Mouse (Mus musculus) limb, embryonic 11.5 days (tissue): Measurements from ENCODE around the gene Lzts2. TPM values are rescaled to one million over a fixed set of nuclear protein-coding genes. Genes with fewer than 3 reads are reported as not detected.

Source experiments
- ATAC-seq: fragments of 200-750 bp; cut with Nextera tagmentation; 2 replicates; pipeline ENCODE4 v1.8.0; 2017; ENCODE audit warnings: low read depth; ENCODE audit not compliant: insufficient number of reproducible peaks, low FRiP score, low TSS enrichment
- DNase-seq: peaks from one replicate; pipeline ENCODE4 v3.0.0-alpha.2; 2015; ENCODE audit warnings: low spot score
- H3K27ac ChIP-seq: fragments of 300-500 bp; sonication (generic); replicated peaks from 2 replicates; pipeline ENCODE4 v1.5.1; 2014; ENCODE audit warnings: low read depth, mild to moderate bottlenecking, low read length
- H3K27me3 ChIP-seq: fragments of 300-500 bp; sonication (generic); 2 replicates; pipeline ENCODE4 v1.6.1; 2014; ENCODE audit warnings: mild to moderate bottlenecking, low read length, mixed read lengths; ENCODE audit not compliant: control insufficient read depth, insufficient read depth
- H3K36me3 ChIP-seq: fragments of 300-500 bp; sonication (generic); 2 replicates; pipeline ENCODE4 v1.6.1; 2014; ENCODE audit warnings: mild to moderate bottlenecking, low read length, moderate library complexity, mixed read lengths; ENCODE audit not compliant: control insufficient read depth, insufficient read depth
- H3K4me1 ChIP-seq: fragments of 300-500 bp; sonication (generic); 2 replicates; pipeline ENCODE4 v1.6.1; 2014; ENCODE audit warnings: low read length, mixed read lengths; ENCODE audit not compliant: control insufficient read depth, insufficient read depth
- H3K4me2 ChIP-seq: fragments of 300-500 bp; sonication (generic); 2 replicates; pipeline ENCODE4 v1.6.1; 2014; ENCODE audit warnings: low read depth, mild to moderate bottlenecking, moderate library complexity; ENCODE audit not compliant: severe bottlenecking
- H3K4me3 ChIP-seq: fragments of 300-500 bp; sonication (generic); 2 replicates; pipeline ENCODE4 v1.5.1; 2014; ENCODE audit warnings: low read depth, low read length
- H3K9ac ChIP-seq: fragments of 300-500 bp; sonication (generic); 2 replicates; pipeline ENCODE4 v1.6.1; 2014; ENCODE audit warnings: mild to moderate bottlenecking, low read length
- H3K9me3 ChIP-seq: fragments of 300-500 bp; sonication (generic); 2 replicates; pipeline ENCODE4 v1.6.1; 2016; ENCODE audit warnings: low read length; ENCODE audit not compliant: control insufficient read depth
- WGBS: fragments of 180-500 bp; shearing (Covaris S2); extraction: QIAGEN DNeasy Blood & Tissue Kit; methylation state at CpG from one replicate; pipeline ENCODE4 v1.1.7; 2014; 5-methylcytosine and 5-hydroxymethylcytosine counted together
- polyA plus RNA-seq: library from polyadenylated mRNA; unstranded; fragments of >200 nt; fragmentation: Nextera tagmentation; extraction: Ambion mirVana; gene quantifications from 2 replicates; pipeline ENCODE4 v1.2.1, GENCODE M21; 2014

The Lzts2 gene
- polyA plus RNA-seq, 1 experiment from 2014 or later: 64.4 TPM

- H3K4me3 ChIP-seq: no peak overlapping the region
- WGBS: 82% methylated on average over 37 of the region's 37 CpGs
- no peak overlapping the region for H3K4me2 ChIP-seq
- DNase-seq: peak; percentile 55
- no peak for ATAC-seq
- 0 out of 2 replicates have a peak, but pooled peaks cover 3% of the 10 kb centered on the region for H3K4me1 ChIP-seq
- H3K9ac ChIP-seq: no peak overlapping the region; the same call in 1 of the 2 replicates
- no peaks in the 10 kb centered on the region for H3K9me3 ChIP-seq
- peaks cover 31% of the 10 kb centered on the region for H3K36me3 ChIP-seq
- no peak overlapping the region for H3K27ac ChIP-seq
- H3K27me3 ChIP-seq: no peaks in the 10 kb centered on the region
These were observed 11.8 kb downstream of the Lzts2 start for GRCm38 (mm10) chr19:45025937-45026568.

GRCm38 (mm10) chr19:45026958-45027670, 12.9 kb downstream of the Lzts2 start:
- no peaks in the 10 kb centered on the region for H3K27me3 ChIP-seq
- 78% methylated on average over 6 of the region's 6 CpGs for WGBS
- DNase-seq (no peak), ATAC-seq (no peak)
- peaks cover 31% of the 10 kb centered on the region for H3K36me3 ChIP-seq
- H3K9me3 ChIP-seq: no peaks in the 10 kb centered on the region
- H3K4me2 ChIP-seq: no peak overlapping the region
- 0 out of 2 replicates have a peak, but pooled peaks cover 3% of the 10 kb centered on the region for H3K4me1 ChIP-seq
- H3K4me3 ChIP-seq: no peak overlapping the region
- H3K27ac ChIP-seq: no peak overlapping the region
- no peak overlapping the region for H3K9ac ChIP-seq

- Histone ChIP-seq H3K36me3 (peaks cover 28% of the 10 kb centered on the region), H3K27me3 (no peaks in the 10 kb centered on the region), H3K9me3 (no peaks in the 10 kb centered on the region), H3K4me3 (no peak overlapping the region), H3K4me1 (0 out of 2 replicates have a peak, but pooled peaks cover 3% of the 10 kb centered on the region), H3K9ac (no peak overlapping the region), H3K4me2 (no peak overlapping the region), H3K27ac (no peak overlapping the region)
- no peak for DNase-seq
- 94% methylated on average over 6 of the region's 6 CpGs for WGBS
- ATAC-seq: no peak
These were observed 13.6 kb downstream of the Lzts2 start for GRCm38 (mm10) chr19:45027848-45028247.

GRCm38 (mm10) chr19:45028746-45029145, 14.5 kb downstream of the Lzts2 start:
- ATAC-seq (no peak), DNase-seq (no peak)
- no peaks in the 10 kb centered on the region for H3K9me3 ChIP-seq
- no peaks in the 10 kb centered on the region for H3K27me3 ChIP-seq
- no peak overlapping the region for H3K9ac ChIP-seq
- peaks cover 23% of the 10 kb centered on the region for H3K36me3 ChIP-seq
- no peak overlapping the region for H3K4me3 ChIP-seq
- H3K4me1 ChIP-seq: 0 out of 2 replicates have a peak, but pooled peaks cover 3% of the 10 kb centered on the region
- no peak overlapping the region for H3K27ac ChIP-seq
- 59% methylated on average over 19 of the region's 19 CpGs for WGBS
- H3K4me2 ChIP-seq: no peak overlapping the region

- H3K4me2 ChIP-seq: no peak overlapping the region
- H3K4me3 ChIP-seq: no peak overlapping the region
- peaks cover 17% of the 10 kb centered on the region for H3K36me3 ChIP-seq
- no peak for DNase-seq
- ATAC-seq: no peak
- H3K27me3 ChIP-seq: no peaks in the 10 kb centered on the region
- WGBS: 56% methylated on average over 9 of the region's 9 CpGs
- no peak overlapping the region for H3K9ac ChIP-seq
- H3K9me3 ChIP-seq: no peaks in the 10 kb centered on the region
- H3K4me1 ChIP-seq: 0 out of 2 replicates have a peak, but pooled peaks cover 3% of the 10 kb centered on the region
- H3K27ac ChIP-seq: no peak overlapping the region
These were observed 15.4 kb downstream of the Lzts2 start for GRCm38 (mm10) chr19:45029571-45029970.

- 26% methylated on average over 8 of the region's 8 CpGs for WGBS
- no peak overlapping the region for H3K9ac ChIP-seq
- ATAC-seq: no peak
- H3K27ac ChIP-seq: no peak overlapping the region
- DNase-seq: peak; percentile 78
- H3K36me3 ChIP-seq: peaks cover 15% of the 10 kb centered on the region
- no peak overlapping the region for H3K4me3 ChIP-seq
- no peak overlapping the region for H3K4me2 ChIP-seq
- 0 out of 2 replicates have a peak, but pooled peaks cover 3% of the 10 kb centered on the region for H3K4me1 ChIP-seq
- H3K9me3 ChIP-seq: no peaks in the 10 kb centered on the region
- no peaks in the 10 kb centered on the region for H3K27me3 ChIP-seq
These were observed 15.9 kb downstream of the Lzts2 start for GRCm38 (mm10) chr19:45030111-45030510.

GRCm38 (mm10) chr19:45030746-45031693, 16.8 kb downstream of the Lzts2 start:
- ATAC-seq (no peak), DNase-seq (peak; percentile 79)
- 0 out of 2 replicates have a peak, but pooled peaks cover 3% of the 10 kb centered on the region for H3K4me1 ChIP-seq
- peaks cover 7% of the 10 kb centered on the region for H3K36me3 ChIP-seq
- H3K9ac ChIP-seq: no peak overlapping the region
- no peaks in the 10 kb centered on the region for H3K9me3 ChIP-seq
- H3K27ac ChIP-seq: no peak overlapping the region
- no peaks in the 10 kb centered on the region for H3K27me3 ChIP-seq
- peak overlapping the region; percentile 34 for H3K4me2 ChIP-seq
- H3K4me3 ChIP-seq: no peak overlapping the region
- 44% methylated on average over 20 of the region's 20 CpGs for WGBS

GRCm38 (mm10) chr19:45031780-45032179, 17.6 kb downstream of the Lzts2 start:
- H3K27ac ChIP-seq: no peak overlapping the region
- H3K9ac ChIP-seq: no peak overlapping the region
- no peaks in the 10 kb centered on the region for H3K27me3 ChIP-seq
- 20% methylated on average over 4 of the region's 4 CpGs for WGBS
- H3K4me2 ChIP-seq: no peak overlapping the region
- no peak overlapping the region for H3K4me3 ChIP-seq
- ATAC-seq: no peak
- no peaks in the 10 kb centered on the region for H3K9me3 ChIP-seq
- 0 out of 2 replicates have a peak, but pooled peaks cover 3% of the 10 kb centered on the region for H3K4me1 ChIP-seq
- DNase-seq: peak; percentile 88
- no peaks in the 10 kb centered on the region for H3K36me3 ChIP-seq
